Mouse (Mus musculus): ENCODE measurements around the gene Fzr1. TPM values are rescaled to one million over a fixed set of nuclear protein-coding genes. Genes with fewer than 3 reads are reported as not detected.

Gene Fzr1
- total and polyA plus RNA-seq, 3 experiments, result 33.1 to 75.4 (median 44.5) TPM

GRCm38 (mm10) chr10:81344421-81345161 lies 33.7 kb downstream of the Fzr1 start:
- dilution Hi-C loops (cut with MboI; ENCODE audit: extremely low pct_ligation_motif_present, extremely low pct_unique_long_range_greater_than_20kb, low sequenced_read_pairs), result no loop called here
- Histone ChIP-seq H3K27me3 (replicated peaks) (peaks cover 24% of the 10 kb centered on the region), H3K9me3 (replicated peaks; ENCODE audit: low read length) (no peaks in the 10 kb centered on the region), H3K4me3 (replicated peaks in 1 of 3; ENCODE audit: low read depth in 2 of 3, low read length in 2 of 3, poor library complexity in 1 of 3) (no peak overlapping the region), H3K36me3 (replicated peaks in 1 of 2; ENCODE audit: control insufficient read depth in 1 of 2, insufficient read depth in 1 of 2, low read length in 1 of 2) (peaks cover 20 to 37% of the 10 kb centered on the region in 2 experiments), H3K4me2 (ENCODE audit: insufficient read depth, low read depth, poor library complexity, severe bottlenecking) (no peak overlapping the region), H3K9ac (ENCODE audit: insufficient read depth, low read depth) (no peak overlapping the region), H3K27ac (ENCODE audit: insufficient read depth, low read depth) (no peak overlapping the region), H3K79me2 (replicated peaks; ENCODE audit: control insufficient read depth, extremely low read depth, insufficient read depth, poor library complexity, severe bottlenecking) (no peaks in the 10 kb centered on the region), H3K4me1 (ENCODE audit: control insufficient read depth in 1 of 2, insufficient read depth in 2 of 2) (peaks cover 2 to 34% of the 10 kb centered on the region in 2 experiments; a peak in 2 of 4 replicates)
- in situ Hi-C loops (cut with MboI; ENCODE audit: low pct_ligation_motif_present, low pct_unique_long_range_greater_than_20kb, low sequenced_read_pairs), result loop anchor here (5.0 kb wide), 1 partner anchor 52 kb away; the partner anchor contains the start of genes Pip5k1c and Tjp3
- TF ChIP-seq CTCF (conservative IDR thresholded peaks at IDR 0.05 in 1 of 2, IDR thresholded peaks at IDR 0.05 in 1 of 2; ENCODE audit: low read depth in 2 of 2, low read length in 2 of 2) (peak; percentile 13 to 63; a peak in 2 of 4 replicates), SMC3 (IDR thresholded peaks at IDR 0.05; ENCODE audit: low read depth, low read length) (peak; percentile 43; the same call in 1 of the 2 replicates), RAD21 (IDR thresholded peaks at IDR 0.05; ENCODE audit: low read depth, low read length) (peak; percentile 18; the same call in 1 of the 2 replicates), E2F4 (IDR thresholded peaks at IDR 0.05; ENCODE audit: insufficient replicate concordance, low read depth, low read length) (no peak)
- no peak for DNase-seq (ENCODE audit: extremely low read depth)

GRCm38 (mm10) chr10:81342686-81343505 lies 35.4 kb downstream of the Fzr1 start, which contains the start of gene Gipc3:
Gene Gipc3 (minus strand): TSS chr10:81343266.
- Histone ChIP-seq H3K79me2 (replicated peaks; ENCODE audit: control insufficient read depth, extremely low read depth, insufficient read depth, poor library complexity, severe bottlenecking) (no peaks in the 10 kb centered on the region), H3K9ac (ENCODE audit: insufficient read depth, low read depth) (peak within 1 kb of the TSS; percentile 34), H3K4me2 (ENCODE audit: insufficient read depth, low read depth, poor library complexity, severe bottlenecking) (peak within 1 kb of the TSS; percentile 98), H3K9me3 (replicated peaks; ENCODE audit: low read length) (no peaks in the 10 kb centered on the region), H3K4me1 (ENCODE audit: control insufficient read depth in 1 of 2, insufficient read depth in 2 of 2) (peaks cover 0 to 25% of the 10 kb centered on the region in 2 experiments; a peak in 2 of 4 replicates), H3K4me3 (replicated peaks in 1 of 3; ENCODE audit: low read depth in 2 of 3, low read length in 2 of 3, poor library complexity in 1 of 3) (peak within 1 kb of the TSS; percentile 15 to 55 (median 41)), H3K36me3 (replicated peaks in 1 of 2; ENCODE audit: control insufficient read depth in 1 of 2, insufficient read depth in 1 of 2, low read length in 1 of 2) (peaks cover 16 to 27% of the 10 kb centered on the region in 2 experiments), H3K27ac (ENCODE audit: insufficient read depth, low read depth) (no peak within 1 kb of the TSS), H3K27me3 (replicated peaks) (peaks cover 24% of the 10 kb centered on the region)
- DNase-seq (ENCODE audit: extremely low read depth), result no peak
- TF ChIP-seq SIN3A (IDR thresholded peaks at IDR 0.05; ENCODE audit: low read length), result no peak
- TF ChIP-seq TCF12 (IDR thresholded peaks at IDR 0.05; ENCODE audit: low read depth, low read length), result peak; percentile 51; the same call in 1 of the 2 replicates
- TF ChIP-seq RCOR1 (conservative IDR thresholded peaks at IDR 0.05; ENCODE audit: low read depth, low read length), result no peak
- 0 out of 2 replicates have a peak, but pooled peaks have one; percentile 14 for TF ChIP-seq ETS1 (conservative IDR thresholded peaks at IDR 0.05; ENCODE audit: low read depth, low read length)
- no peak for TF ChIP-seq USF2 (conservative IDR thresholded peaks at IDR 0.05; ENCODE audit: low read depth, low read length)
- TF ChIP-seq UBTF (IDR thresholded peaks at IDR 0.05; ENCODE audit: low read depth, low read length), result peak; percentile 94
- no peak for TF ChIP-seq BHLHE40 (IDR thresholded peaks at IDR 0.05; ENCODE audit: low read depth, low read length)
- 0 out of 2 replicates have a peak, but pooled peaks have one; percentile 16 for TF ChIP-seq MEF2A (IDR thresholded peaks at IDR 0.05; ENCODE audit: borderline replicate concordance, low read depth, low read length)
- no peak for TF ChIP-seq ZC3H11A (IDR thresholded peaks at IDR 0.05; ENCODE audit: low read depth, low read length)
- no peak for TF ChIP-seq USF1 (IDR thresholded peaks at IDR 0.05; ENCODE audit: low read depth, low read length)
- TF ChIP-seq MYC (IDR thresholded peaks at IDR 0.05; ENCODE audit: low read depth, low read length), result no peak
- TF ChIP-seq IRF4 (IDR thresholded peaks at IDR 0.05; ENCODE audit: low read depth, low read length), result peak; percentile 46; the same call in 1 of the 2 replicates
- TF ChIP-seq MAZ (IDR thresholded peaks at IDR 0.05; ENCODE audit: low read depth, low read length), result peak; percentile 25; the same call in 1 of the 2 replicates
- 0 out of 2 replicates have a peak, but pooled peaks have one; percentile 12 for TF ChIP-seq ELF1 (IDR thresholded peaks at IDR 0.05; ENCODE audit: low read depth, low read length)
- no peak for TF ChIP-seq SMC3 (IDR thresholded peaks at IDR 0.05; ENCODE audit: low read depth, low read length)
- in situ Hi-C loops (cut with MboI; ENCODE audit: low pct_ligation_motif_present, low pct_unique_long_range_greater_than_20kb, low sequenced_read_pairs) (loop anchor here (5.0 kb wide), 1 partner anchor 51 kb away; the partner anchor contains the start of genes Pip5k1c and Tjp3), dilution Hi-C loops (cut with MboI; ENCODE audit: extremely low pct_ligation_motif_present, extremely low pct_unique_long_range_greater_than_20kb, low sequenced_read_pairs) (no loop called here)
